ENCODE assay signal across 10 mouse cellular contexts in the genomic region with DNA sequence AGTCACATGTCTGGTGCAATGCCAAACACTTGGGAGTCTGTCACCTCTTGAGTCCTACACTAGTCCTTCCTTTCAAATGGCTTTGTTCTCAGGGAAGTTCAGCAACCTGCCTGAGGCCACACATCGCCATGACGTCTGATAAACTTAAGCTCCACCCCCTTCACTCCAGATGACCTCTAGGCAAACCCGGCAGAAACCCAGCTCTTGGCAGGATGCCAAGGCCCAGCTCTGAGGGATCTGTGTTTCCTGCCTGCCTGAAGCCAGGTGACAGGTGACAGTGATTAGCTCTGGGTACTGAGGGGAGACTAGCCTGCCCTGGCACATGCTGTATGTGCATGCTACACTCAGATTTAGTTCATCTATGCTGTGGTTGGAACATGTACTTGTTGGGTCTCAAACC. TPM values are rescaled to one million over a fixed set of nuclear protein-coding genes. Genes with fewer than 3 reads are reported as not detected.
DNase-seq lines count a peak whose midpoint lies in the region; ATAC-seq and TF ChIP-seq lines count a peak whose summit lies in the region.
"Had no signal": no experiment of that assay in that cellular context is flagged by ENCODE, and none has a peak within 500 bp of the region (broad histone marks: within the 10 kb centered on the region; RNA-seq: fewer than 3 reads in every experiment).

No protein-coding gene starts in this region.

- H3K9ac ChIP-seq in limb, embryonic 13.5 days, result no peak overlapping the region
- H3K9ac ChIP-seq in midbrain, postnatal 0 days (replicated peaks; ENCODE audit: low read length, poor library complexity, severe bottlenecking), result no peak overlapping the region
- H3K9ac ChIP-seq: neural tube, embryonic 13.5 days had no signal

- peaks cover 100% of the 10 kb centered on the region for H3K4me1 ChIP-seq in limb, embryonic 13.5 days
- peaks cover 4% of the 10 kb centered on the region for H3K4me1 ChIP-seq in midbrain, postnatal 0 days (ENCODE audit: insufficient read depth, low read length)

- ATAC-seq in CD4-positive, CD25-positive, alpha-beta regulatory T cell, adult 4 months, result no peak
- ATAC-seq in limb, embryonic 13.5 days (ENCODE audit: low FRiP score, low read depth), result no peak
- ATAC-seq in midbrain, postnatal 0 days (ENCODE audit: low FRiP score), result no peak

- H3K27me3 ChIP-seq in limb, embryonic 13.5 days, result no peaks in the 10 kb centered on the region
- H3K27me3 ChIP-seq in midbrain, postnatal 0 days (ENCODE audit: insufficient read depth, low read length), result no peaks in the 10 kb centered on the region
- H3K27me3 ChIP-seq: neural tube, embryonic 13.5 days had no signal

- peak overlapping the region; percentile 88; the same call in 1 of the 2 replicates for H3K27ac ChIP-seq in limb, embryonic 13.5 days
- no peak overlapping the region for H3K27ac ChIP-seq in midbrain, postnatal 0 days (ENCODE audit: low read depth, low read length)
- H3K27ac ChIP-seq: hindbrain, embryonic 10.5 days; neural tube, embryonic 13.5 days had no signal

- no peaks in the 10 kb centered on the region for H3K9me3 ChIP-seq in limb, embryonic 13.5 days
- H3K9me3 ChIP-seq in midbrain, postnatal 0 days (ENCODE audit: low read length), result no peaks in the 10 kb centered on the region
- H3K9me3 ChIP-seq: hindbrain, embryonic 10.5 days; neural tube, embryonic 13.5 days had no signal

- H3K4me2 ChIP-seq in limb, embryonic 13.5 days (replicated peaks), result no peak overlapping the region
- H3K4me2 ChIP-seq in midbrain, postnatal 0 days (ENCODE audit: low read depth, low read length, poor library complexity, severe bottlenecking), result no peak overlapping the region
- H3K4me2 ChIP-seq: neural tube, embryonic 13.5 days had no signal

- H3K36me3 ChIP-seq in limb, embryonic 13.5 days, result no peaks in the 10 kb centered on the region
- H3K36me3 ChIP-seq in midbrain, postnatal 0 days (ENCODE audit: insufficient read depth, low read length), result no peaks in the 10 kb centered on the region
- H3K36me3 ChIP-seq: neural tube, embryonic 13.5 days had no signal

- peak; percentile 31 for DNase-seq in CD4-positive, CD25-positive, alpha-beta regulatory T cell, adult 2 months (ENCODE audit: low read depth, low spot score)
- peak; percentile 18 for DNase-seq in thymus, postnatal 4 days
- no peak for DNase-seq in thymus, postnatal 14 days
- DNase-seq in urinary bladder, postnatal 36 days (ENCODE audit: low spot score in 2 of 2), result peak; percentile 10 to 48
- no peak for DNase-seq in midbrain, postnatal 0 days (ENCODE audit: low spot score)
- DNase-seq in cerebellum, adult 9-11 months, result no peak

- TF ChIP-seq CTCF in midbrain, postnatal 0 days (IDR thresholded peaks at IDR 0.05), result no peak

- H3K4me3 ChIP-seq in limb, embryonic 13.5 days, result no peak overlapping the region
- H3K4me3 ChIP-seq in midbrain, postnatal 0 days (ENCODE audit: low read depth, low read length), result no peak overlapping the region
- H3K4me3 ChIP-seq: hindbrain, embryonic 10.5 days; neural tube, embryonic 13.5 days had no signal

- 2% methylated on average over 3 of the region's 3 CpGs for WGBS in limb, embryonic 13.5 days
- 26% methylated on average over 3 of the region's 3 CpGs for WGBS in midbrain, postnatal 0 days

RNA-seq across cellular contexts. Expression of gene Il17rd, which starts 33.2 kb away (rescaled TPM):
- polyA plus RNA-seq in CD4-positive, CD25-positive, alpha-beta regulatory T cell, adult 4 months (2017; shearing (Covaris generic)), result under 1 TPM; 0.20 TPM
- 9.4 and 10.4 TPM in 2 replicates for polyA plus RNA-seq in limb, embryonic 13.5 days (2015; fragmentation: Nextera tagmentation; extraction: Ambion mirVana)
- total RNA-seq in midbrain, postnatal 0 days (2014; rRNA removed), result 9.1 TPM in 2 replicates
- polyA plus RNA-seq in midbrain, postnatal 0 days (2015; fragmentation: Nextera tagmentation; extraction: Ambion mirVana), result 1.2 and 1.5 TPM in 2 replicates

RNA-seq across cellular contexts. Expression of gene Arhgef3, which starts 42.7 kb away (rescaled TPM):
- 100 to 1,000 TPM; 149 to 256 TPM for polyA plus RNA-seq in CD4-positive, CD25-positive, alpha-beta regulatory T cell, adult 4 months (2017; shearing (Covaris generic))
- 22.3 and 24.1 TPM in 2 replicates for polyA plus RNA-seq in limb, embryonic 13.5 days (2015; fragmentation: Nextera tagmentation; extraction: Ambion mirVana)
- total RNA-seq in midbrain, postnatal 0 days (2014; rRNA removed), result 17.0 and 18.6 TPM in 2 replicates
- 11.1 and 13.3 TPM in 2 replicates for polyA plus RNA-seq in midbrain, postnatal 0 days (2015; fragmentation: Nextera tagmentation; extraction: Ambion mirVana)

Comparison
In these comparisons a context has a peak if more than half of its experiments do, and no peak if none do; other contexts are left out.
1. DNase-seq: peak in CD4-positive, CD25-positive, alpha-beta regulatory T cell, adult 2 months (single experiment), thymus, postnatal 4 days (single experiment) and urinary bladder, postnatal 36 days (2 of 2); none in thymus, postnatal 14 days (single experiment), midbrain, postnatal 0 days (single experiment) and cerebellum, adult 9-11 months (single experiment).